Mouse (Mus musculus) bone marrow, adult 2 months (tissue): ENCODE measurements around the gene Rai14.

Experiments used
- CTCF ChIP-seq: fragments of 200-500 bp; IDR thresholded peaks from 2 replicates; pipeline ENCODE4 v1.5.1; 2011; ENCODE audit warnings: low read length, control low read depth; ENCODE audit not compliant: control insufficient read depth, insufficient read depth
- POLR2A ChIP-seq: fragments of 200-500 bp; IDR thresholded peaks from 2 replicates; pipeline ENCODE4 v1.6.1; 2011; ENCODE audit warnings: low read depth, mild to moderate bottlenecking, control low read depth, low read length, borderline replicate concordance; ENCODE audit not compliant: control insufficient read depth

- TF ChIP-seq CTCF (no peak), POLR2A (no peak)
These were observed 73.7 kb downstream of the Rai14 start for GRCm38 (mm10) chr15:10640721-10641120.
